Mouse (Mus musculus): ENCODE measurements around the gene Xab2. TPM values are rescaled to one million over a fixed set of nuclear protein-coding genes. Genes with fewer than 3 reads are reported as not detected.
"Not testable (repeated sequence)": the region's sequence is repeated elsewhere in the genome, so short reads cannot be mapped to it uniquely, and the experiment has no call there.

The Xab2 gene
- polyA plus RNA-seq, 1 experiment from 2014 or later, result 65.2 TPM

GRCm38 (mm10) chr8:3606593-3606992, 14.5 kb downstream of the Xab2 start:
- H3K4me3 ChIP-seq, result no peak overlapping the region
- no peak overlapping the region for H3K9ac ChIP-seq (replicated peaks)
- WGBS, result 98% methylated on average over 16 of the region's 16 CpGs
- no peaks in the 10 kb centered on the region for H3K4me1 ChIP-seq
- no peaks in the 10 kb centered on the region for H3K9me3 ChIP-seq
- no peak overlapping the region for H3K4me2 ChIP-seq (replicated peaks)
- H3K27me3 ChIP-seq, result no peaks in the 10 kb centered on the region
- no peak overlapping the region for H3K27ac ChIP-seq (replicated peaks)
- no peak for ATAC-seq (ENCODE audit: low FRiP score, low read depth)
- peaks cover 97% of the 10 kb centered on the region for H3K36me3 ChIP-seq

DNA sequence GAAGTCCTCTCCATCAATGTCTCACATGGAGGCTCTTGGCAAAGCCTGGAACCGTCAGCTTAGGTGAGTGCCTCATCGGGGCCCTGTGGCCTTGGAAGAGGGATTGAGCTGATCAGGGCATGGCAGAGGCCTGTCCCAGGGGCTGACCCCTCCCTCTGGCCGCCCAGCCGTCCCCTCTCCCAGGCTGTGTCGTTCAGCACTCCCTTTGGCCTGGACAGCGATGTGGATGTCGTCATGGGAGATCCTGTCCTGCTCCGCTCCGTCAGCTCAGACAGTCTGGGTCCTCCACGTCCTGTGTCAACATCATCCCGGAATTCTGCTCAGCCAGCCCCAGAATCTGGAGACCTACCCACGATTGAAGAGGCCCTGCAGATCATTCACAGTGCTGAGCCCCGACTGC, 17.7 kb downstream of the Xab2 start:
- no peak overlapping the region for H3K4me2 ChIP-seq (replicated peaks)
- no peaks in the 10 kb centered on the region for H3K9me3 ChIP-seq
- peaks cover 91% of the 10 kb centered on the region for H3K36me3 ChIP-seq
- H3K27me3 ChIP-seq, result no peaks in the 10 kb centered on the region
- H3K9ac ChIP-seq (replicated peaks), result no peak overlapping the region
- ATAC-seq (ENCODE audit: low FRiP score, low read depth), result no peak
- H3K4me3 ChIP-seq, result no peak overlapping the region
- H3K27ac ChIP-seq (replicated peaks), result no peak overlapping the region
- 76% methylated on average over 13 of the region's 13 CpGs for WGBS
- no peaks in the 10 kb centered on the region for H3K4me1 ChIP-seq

- H3K4me2 ChIP-seq (replicated peaks), result no peak overlapping the region
- no peaks in the 10 kb centered on the region for H3K9me3 ChIP-seq
- peaks cover 69% of the 10 kb centered on the region for H3K36me3 ChIP-seq
- H3K27me3 ChIP-seq, result no peaks in the 10 kb centered on the region
- no peak for ATAC-seq (ENCODE audit: low FRiP score, low read depth)
- 95% methylated on average over 6 of the region's 6 CpGs for whole genome bisulfite sequencing
- no peak overlapping the region for H3K9ac ChIP-seq (replicated peaks)
- no peaks in the 10 kb centered on the region for H3K4me1 ChIP-seq
- H3K27ac ChIP-seq (replicated peaks), result no peak overlapping the region
- no peak overlapping the region for H3K4me3 ChIP-seq
Observed at GRCm38 (mm10) chr8:3600401-3600800, 20.7 kb downstream of the Xab2 start.

- H3K4me1 ChIP-seq, result no peaks in the 10 kb centered on the region
- H3K9me3 ChIP-seq, result no peaks in the 10 kb centered on the region
- no peak overlapping the region for H3K9ac ChIP-seq (replicated peaks)
- no peak overlapping the region for H3K4me3 ChIP-seq
- H3K4me2 ChIP-seq (replicated peaks), result no peak overlapping the region
- H3K27me3 ChIP-seq, result no peaks in the 10 kb centered on the region
- peaks cover 59% of the 10 kb centered on the region for H3K36me3 ChIP-seq
- ATAC-seq (ENCODE audit: low FRiP score, low read depth), result no peak
- WGBS, result 82% methylated on average over 1 of the region's 1 CpGs
- no peak overlapping the region for H3K27ac ChIP-seq (replicated peaks)
Observed at GRCm38 (mm10) chr8:3599219-3599618, 21.9 kb downstream of the Xab2 start.

- Histone ChIP-seq H3K4me3 (no peak overlapping the region), H3K36me3 (peaks cover 47% of the 10 kb centered on the region), H3K9ac (replicated peaks) (no peak overlapping the region), H3K4me2 (replicated peaks) (no peak overlapping the region), H3K9me3 (no peaks in the 10 kb centered on the region), H3K4me1 (no peaks in the 10 kb centered on the region), H3K27me3 (no peaks in the 10 kb centered on the region), H3K27ac (replicated peaks) (no peak overlapping the region)
- WGBS, result 87% methylated on average over 3 of the region's 3 CpGs
- no peak for ATAC-seq (ENCODE audit: low FRiP score, low read depth)
Observed at GRCm38 (mm10) chr8:3598054-3598453, 23.1 kb downstream of the Xab2 start.

DNA sequence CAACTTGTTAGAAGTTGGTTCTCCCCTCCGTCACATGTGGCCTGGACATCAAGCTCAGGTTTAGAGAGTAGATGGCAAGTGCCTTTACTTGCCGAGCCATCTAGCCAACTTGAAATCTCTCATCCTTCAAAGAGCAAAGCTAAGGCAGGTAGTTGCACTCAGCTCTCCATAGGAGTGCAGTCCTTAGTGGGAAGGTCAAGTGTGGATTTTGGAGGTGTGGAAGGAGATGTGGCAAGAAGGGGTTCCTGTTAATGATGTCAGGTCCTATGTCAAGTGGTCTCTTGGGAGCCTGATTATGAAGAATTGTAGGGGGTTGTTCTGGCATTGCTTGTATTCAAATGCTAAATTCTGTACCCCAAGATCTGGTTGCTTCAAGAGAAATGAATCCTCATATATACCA, 26.6 kb downstream of the Xab2 start:
- Histone ChIP-seq H3K9ac (replicated peaks) (no peak overlapping the region), H3K27me3 (no peaks in the 10 kb centered on the region), H3K9me3 (no peaks in the 10 kb centered on the region), H3K4me3 (no peak overlapping the region), H3K4me2 (replicated peaks) (no peak overlapping the region), H3K36me3 (peaks cover 17% of the 10 kb centered on the region), H3K4me1 (no peaks in the 10 kb centered on the region), H3K27ac (replicated peaks) (no peak overlapping the region)
- no peak for ATAC-seq (ENCODE audit: low FRiP score, low read depth)
- WGBS, result 90% methylated on average over 2 of the region's 2 CpGs

GRCm38 (mm10) chr8:3593470-3593869, 27.6 kb downstream of the Xab2 start:
- H3K9me3 ChIP-seq, result no peaks in the 10 kb centered on the region
- no peak overlapping the region for H3K4me2 ChIP-seq (replicated peaks)
- no peak overlapping the region for H3K27ac ChIP-seq (replicated peaks)
- H3K9ac ChIP-seq (replicated peaks), result no peak overlapping the region
- peaks cover 7% of the 10 kb centered on the region for H3K36me3 ChIP-seq
- peaks cover 6% of the 10 kb centered on the region; the same call in 1 of the 2 replicates for H3K4me1 ChIP-seq
- H3K4me3 ChIP-seq, result no peak overlapping the region
- WGBS, result 69% methylated on average over 3 of the region's 3 CpGs
- no peaks in the 10 kb centered on the region for H3K27me3 ChIP-seq
- no peak for ATAC-seq (ENCODE audit: low FRiP score, low read depth)

- H3K9me3 ChIP-seq, result no peaks in the 10 kb centered on the region
- peak overlapping the region; percentile 79 for H3K27ac ChIP-seq (replicated peaks)
- peak overlapping the region; percentile 90 for H3K4me3 ChIP-seq
- H3K9ac ChIP-seq (replicated peaks), result peak overlapping the region; percentile 93
- H3K4me1 ChIP-seq, result peaks cover 9% of the 10 kb centered on the region; the same call in 1 of the 2 replicates
- peaks cover 12% of the 10 kb centered on the region; the same call in 1 of the 2 replicates for H3K27me3 ChIP-seq
- 2% methylated on average over 11 of the region's 11 CpGs for WGBS
- ATAC-seq (ENCODE audit: low FRiP score, low read depth), result peak; percentile 68
- H3K36me3 ChIP-seq, result no peaks in the 10 kb centered on the region
- H3K4me2 ChIP-seq (replicated peaks), result peak overlapping the region; percentile 85
Observed at GRCm38 (mm10) chr8:3588258-3588633, 32.9 kb downstream of the Xab2 start.

GRCm38 (mm10) chr8:3587391-3588257, 33.5 kb downstream of the Xab2 start:
- Histone ChIP-seq H3K27me3 (peaks cover 12% of the 10 kb centered on the region; the same call in 1 of the 2 replicates), H3K27ac (replicated peaks) (peak overlapping the region; percentile 79), H3K9ac (replicated peaks) (peak overlapping the region; percentile 93), H3K4me3 (peak overlapping the region; percentile 90), H3K4me1 (peaks cover 9% of the 10 kb centered on the region; the same call in 1 of the 2 replicates), H3K36me3 (no peaks in the 10 kb centered on the region), H3K9me3 (no peaks in the 10 kb centered on the region), H3K4me2 (replicated peaks) (peak overlapping the region; percentile 85)
- WGBS, result under 1% methylated on average over 74 of the region's 77 CpGs
- peak; percentile 82 for ATAC-seq (ENCODE audit: low FRiP score, low read depth)

DNA sequence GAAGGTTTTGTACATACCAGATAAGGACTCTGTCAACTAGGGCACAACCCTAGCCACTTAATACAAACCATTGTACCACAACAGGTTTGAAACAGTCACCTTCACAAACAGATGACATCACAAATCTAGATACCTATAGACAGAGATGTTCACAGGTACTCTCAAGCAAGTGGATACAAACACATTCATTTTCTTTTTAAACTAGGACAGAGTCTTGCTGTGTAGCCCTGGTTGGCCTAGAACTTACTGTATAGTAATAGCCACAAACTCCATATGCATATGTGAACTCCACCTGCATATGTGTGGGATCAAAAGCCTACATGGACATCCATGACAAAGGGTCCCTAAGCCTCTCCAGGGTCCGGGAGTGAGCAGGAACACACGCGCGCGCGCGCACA, 34.1 kb downstream of the Xab2 start, which contains the start of gene Camsap3:
Gene Camsap3, plus strand, starts transcription at position 301 of the 398 bp plus-strand sequence.
- no peaks in the 10 kb centered on the region for H3K9me3 ChIP-seq
- H3K4me2 ChIP-seq (replicated peaks), result peak within 1 kb of the TSS; percentile 85
- H3K9ac ChIP-seq (replicated peaks), result peak within 1 kb of the TSS; percentile 93
- ATAC-seq (ENCODE audit: low FRiP score, low read depth), result no peak
- peak within 1 kb of the TSS; percentile 79 for H3K27ac ChIP-seq (replicated peaks)
- peaks cover 12% of the 10 kb centered on the region; the same call in 1 of the 2 replicates for H3K27me3 ChIP-seq
- no peaks in the 10 kb centered on the region for H3K36me3 ChIP-seq
- 7% methylated on average over 7 of the region's 7 CpGs for whole genome bisulfite sequencing
- peaks cover 9% of the 10 kb centered on the region; the same call in 1 of the 2 replicates for H3K4me1 ChIP-seq
- peak within 1 kb of the TSS; percentile 90 for H3K4me3 ChIP-seq

DNA sequence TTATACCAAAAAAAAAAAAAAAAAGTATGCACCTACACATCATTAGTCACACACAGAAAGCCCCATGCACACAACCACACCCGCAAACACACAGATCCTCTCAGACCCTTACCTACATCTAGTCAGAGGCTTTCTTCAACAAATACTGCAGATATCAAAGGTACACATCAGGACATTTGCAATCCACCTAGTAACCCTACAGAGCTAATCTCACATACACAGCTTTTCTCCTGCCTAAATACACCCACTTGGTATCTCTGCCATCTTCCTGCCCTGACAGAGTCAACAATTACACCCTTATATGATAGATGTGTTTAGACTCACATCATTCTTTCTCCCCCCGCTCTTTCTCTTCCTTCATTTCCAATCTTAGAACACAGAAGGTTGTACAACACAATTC, 34.7 kb downstream of the Xab2 start:
- no peak for ATAC-seq (ENCODE audit: low FRiP score, low read depth)
- Histone ChIP-seq H3K9ac (replicated peaks) (no peak overlapping the region), H3K9me3 (no peaks in the 10 kb centered on the region), H3K36me3 (no peaks in the 10 kb centered on the region), H3K27ac (replicated peaks) (no peak overlapping the region), H3K4me1 (peaks cover 9% of the 10 kb centered on the region; the same call in 1 of the 2 replicates), H3K27me3 (peaks cover 12% of the 10 kb centered on the region; the same call in 1 of the 2 replicates), H3K4me3 (no peak overlapping the region), H3K4me2 (replicated peaks) (no peak overlapping the region)
- 89% methylated on average over 2 of the region's 2 CpGs for WGBS

- H3K27me3 ChIP-seq; H3K36me3 ChIP-seq; H3K9ac ChIP-seq (replicated peaks); H3K4me1 ChIP-seq; H3K4me3 ChIP-seq; ATAC-seq (ENCODE audit: low FRiP score, low read depth); H3K27ac ChIP-seq (replicated peaks); H3K9me3 ChIP-seq; H3K4me2 ChIP-seq (replicated peaks): not testable (repeated sequence)
- WGBS, result 87% methylated on average over 3 of the region's 3 CpGs
Observed at GRCm38 (mm10) chr8:3581961-3582360, 39.2 kb downstream of the Xab2 start.
